Mouse (Mus musculus) hindbrain, embryonic 12.5 days (tissue): Measurements from ENCODE around the gene Gng12. TPM values are rescaled to one million over a fixed set of nuclear protein-coding genes. Genes with fewer than 3 reads are reported as not detected.
"Not testable (repeated sequence)": the region's sequence is repeated elsewhere in the genome, so short reads cannot be mapped to it uniquely, and the experiment has no call there.

Source experiments
- ATAC-seq: fragments of 200-750 bp; cut with Nextera tagmentation; 2 replicates; pipeline ENCODE4 v1.8.0; 2017; ENCODE audit warnings: moderate TSS enrichment; ENCODE audit not compliant: low FRiP score
- H3K27ac ChIP-seq: fragments of 300-500 bp; sonication (generic); 2 replicates; pipeline ENCODE4 v1.5.1; 2016; ENCODE audit warnings: mild to moderate bottlenecking
- H3K27me3 ChIP-seq: fragments of 300-500 bp; sonication (generic); 2 replicates; pipeline ENCODE4 v1.6.1; 2016; ENCODE audit warnings: mild to moderate bottlenecking
- H3K36me3 ChIP-seq: fragments of 300-500 bp; sonication (generic); 2 replicates; pipeline ENCODE4 v1.6.1; 2016; ENCODE audit warnings: mild to moderate bottlenecking
- H3K4me1 ChIP-seq: fragments of 300-500 bp; sonication (generic); 2 replicates; pipeline ENCODE4 v1.6.1; 2016
- H3K4me2 ChIP-seq: fragments of 300-500 bp; sonication (generic); replicated peaks from 2 replicates; pipeline ENCODE4 v1.6.1; 2016; ENCODE audit warnings: mild to moderate bottlenecking
- H3K4me3 ChIP-seq: fragments of 300-500 bp; sonication (generic); 2 replicates; pipeline ENCODE4 v1.5.1; 2016; ENCODE audit warnings: mild to moderate bottlenecking
- H3K9ac ChIP-seq: fragments of 300-500 bp; sonication (generic); 2 replicates; pipeline ENCODE4 v1.6.1; 2016; ENCODE audit warnings: mild to moderate bottlenecking, moderate library complexity
- H3K9me3 ChIP-seq: fragments of 300-500 bp; sonication (generic); replicated peaks from 2 replicates; pipeline ENCODE4 v1.6.1; 2016; ENCODE audit warnings: mild to moderate bottlenecking
- WGBS: fragments of 180-500 bp; shearing (Covaris S2); methylation state at CpG from one replicate; pipeline ENCODE4 v1.1.7; 2016; 5-methylcytosine and 5-hydroxymethylcytosine counted together
- polyA plus RNA-seq: library from polyadenylated mRNA; unstranded; fragments of >200 nt; fragmentation: Nextera tagmentation; extraction: Ambion mirVana; gene quantifications from 2 replicates; pipeline ENCODE4 v1.2.1, GENCODE M21; 2016

Gene Gng12
- polyA plus RNA-seq, 1 experiment from 2014 or later = 44.1 TPM

DNA sequence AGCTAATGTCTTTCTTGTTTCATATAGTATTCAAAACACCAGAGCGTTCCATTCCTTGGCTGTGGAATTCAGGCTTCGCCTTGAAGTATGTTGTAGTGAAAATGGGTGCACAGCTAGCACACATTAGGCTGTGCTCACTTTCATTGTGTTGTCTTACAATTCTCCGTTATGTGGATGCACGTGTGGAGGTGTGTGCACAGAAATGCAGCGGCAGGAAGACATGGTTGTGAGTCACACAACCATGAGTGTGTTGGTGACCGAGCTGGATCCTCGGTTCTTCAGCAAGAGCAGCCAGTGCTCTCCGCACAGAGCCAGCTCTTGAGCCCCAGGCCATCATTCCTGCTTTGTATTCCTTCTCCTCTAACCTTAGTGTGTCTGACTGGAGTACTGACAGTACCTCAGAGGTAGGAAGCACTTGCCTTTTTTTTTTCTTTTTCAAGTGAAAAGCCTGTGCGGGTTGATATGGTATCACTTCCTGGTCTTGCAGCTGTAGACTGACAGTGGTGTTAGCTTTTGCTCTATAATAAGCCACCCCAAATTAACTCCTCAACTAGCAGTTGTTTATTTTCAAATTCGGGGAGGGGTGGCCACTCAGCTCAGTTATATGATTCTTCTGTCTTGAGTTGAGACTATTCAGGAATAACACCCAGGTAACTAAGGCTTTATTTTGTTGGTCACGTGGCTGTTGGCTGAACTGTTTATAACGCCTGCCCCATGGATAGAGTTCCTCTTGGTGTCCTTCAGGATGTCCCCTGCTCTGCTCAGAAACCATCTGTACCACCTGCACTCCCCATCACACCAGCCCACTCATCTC, 48.2 kb downstream of the Gng12 start:
- Histone ChIP-seq H3K27me3 (no peaks in the 10 kb centered on the region), H3K4me2 (no peak overlapping the region), H3K36me3 (no peaks in the 10 kb centered on the region), H3K9me3 (no peaks in the 10 kb centered on the region), H3K4me1 (peaks cover 10% of the 10 kb centered on the region), H3K4me3 (no peak overlapping the region), H3K9ac (no peak overlapping the region), H3K27ac (no peak overlapping the region)
- ATAC-seq = no peak
- 85% methylated on average over 12 of the region's 12 CpGs for WGBS

DNA sequence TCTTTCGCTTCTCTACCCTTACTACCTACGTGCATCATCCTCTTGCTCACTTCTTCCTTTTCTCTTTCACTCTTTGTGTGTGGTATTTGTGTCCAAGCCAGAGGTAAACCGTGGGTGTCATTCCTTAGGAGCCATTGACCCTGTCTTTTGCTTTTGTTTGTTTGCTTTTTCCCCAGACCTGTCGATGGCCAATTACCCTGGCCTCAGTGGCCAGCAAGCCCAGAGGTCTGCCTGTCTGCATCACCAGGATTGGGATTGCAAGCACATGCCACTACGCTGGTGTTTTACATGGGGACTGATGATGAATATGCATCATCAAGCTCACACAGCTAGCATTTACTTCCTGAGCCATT, 48.8 kb downstream of the Gng12 start:
- Histone ChIP-seq H3K4me2 (no peak overlapping the region), H3K9ac (no peak overlapping the region), H3K36me3 (no peaks in the 10 kb centered on the region), H3K4me1 (peaks cover 10% of the 10 kb centered on the region), H3K27ac (no peak overlapping the region), H3K27me3 (no peaks in the 10 kb centered on the region), H3K4me3 (no peak overlapping the region), H3K9me3 (no peaks in the 10 kb centered on the region)
- WGBS = 63% methylated on average over 5 of the region's 5 CpGs
- ATAC-seq = no peak

DNA sequence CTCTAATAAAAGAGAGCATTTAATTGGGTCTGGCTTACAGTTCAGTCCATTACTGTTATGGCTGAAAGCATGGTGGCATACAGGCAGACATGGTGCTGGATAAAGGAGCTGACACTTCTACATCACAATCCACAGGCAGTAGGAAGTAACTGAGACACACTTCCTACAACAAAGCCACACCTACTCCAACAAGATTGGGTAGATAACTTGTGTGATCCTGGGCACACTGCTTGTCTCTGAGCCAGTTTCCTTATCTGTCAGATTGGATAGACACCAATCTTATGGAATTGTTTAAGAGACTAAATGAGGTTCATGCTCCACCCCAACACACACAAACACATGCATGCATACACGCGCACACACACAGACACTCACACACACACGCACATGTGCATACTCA, 51.9 kb downstream of the Gng12 start:
- H3K4me1 ChIP-seq = peaks cover 7% of the 10 kb centered on the region
- H3K4me3 ChIP-seq = no peak overlapping the region
- H3K9me3 ChIP-seq = no peaks in the 10 kb centered on the region
- H3K36me3 ChIP-seq = no peaks in the 10 kb centered on the region
- H3K27ac ChIP-seq = no peak overlapping the region
- no peak overlapping the region for H3K4me2 ChIP-seq
- WGBS = 85% methylated on average over 3 of the region's 3 CpGs
- H3K27me3 ChIP-seq = no peaks in the 10 kb centered on the region
- no peak overlapping the region for H3K9ac ChIP-seq
- no peak for ATAC-seq

DNA sequence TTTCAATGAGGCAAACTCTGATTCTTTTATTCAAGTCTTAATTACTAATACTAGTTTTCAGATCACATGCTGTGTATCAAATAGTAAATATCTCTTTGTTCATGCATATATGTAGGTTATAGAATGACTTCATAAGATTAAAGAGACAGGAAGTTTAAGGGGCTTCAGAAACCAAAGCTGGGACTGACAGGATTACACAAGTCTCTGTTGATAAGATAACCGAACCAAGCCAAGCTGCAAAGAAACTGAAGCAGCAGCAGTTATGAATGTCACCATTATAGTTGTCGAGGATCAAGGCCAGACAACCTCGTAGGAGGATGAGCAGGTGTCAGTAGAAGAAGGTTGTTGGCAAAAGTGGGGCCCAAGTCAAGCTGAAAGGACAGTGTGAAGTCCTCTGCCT, 52.7 kb downstream of the Gng12 start:
- H3K9ac ChIP-seq = no peak overlapping the region
- no peaks in the 10 kb centered on the region for H3K9me3 ChIP-seq
- no peak overlapping the region for H3K27ac ChIP-seq
- H3K4me2 ChIP-seq = no peak overlapping the region
- peaks cover 3% of the 10 kb centered on the region; the same call in 1 of the 2 replicates for H3K4me1 ChIP-seq
- no peak overlapping the region for H3K4me3 ChIP-seq
- no peaks in the 10 kb centered on the region for H3K27me3 ChIP-seq
- no peaks in the 10 kb centered on the region for H3K36me3 ChIP-seq
- WGBS = 92% methylated on average over 3 of the region's 3 CpGs
- no peak for ATAC-seq

DNA sequence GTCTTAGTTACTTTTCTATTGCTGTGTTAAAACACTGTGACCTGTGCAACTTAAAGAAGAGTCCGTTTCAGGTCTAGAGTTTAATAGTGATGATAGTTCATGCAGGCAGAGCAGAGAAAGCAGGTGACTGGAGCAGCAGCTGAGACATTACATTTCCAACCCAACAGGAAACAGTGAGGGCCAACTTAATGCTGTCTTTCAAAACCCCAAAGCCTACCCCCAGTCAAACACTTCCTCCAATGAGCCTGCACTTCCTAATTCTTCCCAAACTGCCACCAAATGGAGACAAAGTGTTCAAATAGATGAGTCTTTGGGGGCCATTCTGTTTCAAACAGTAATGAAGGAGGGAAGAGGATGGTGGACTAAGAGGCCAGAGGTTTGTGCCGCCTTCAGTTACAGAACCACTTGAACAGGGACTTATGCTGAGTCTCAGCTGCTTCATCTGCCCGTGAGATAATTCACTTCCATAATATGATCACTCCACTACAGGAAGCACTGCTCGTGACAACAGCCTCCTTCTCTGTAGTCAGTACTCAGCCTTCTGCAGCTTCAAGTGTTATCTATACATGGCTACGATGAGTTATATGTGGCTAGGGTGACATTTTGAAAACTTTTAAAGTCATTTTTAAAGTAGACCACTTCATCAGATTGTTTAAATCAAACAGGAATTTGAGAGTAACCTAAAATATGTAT, 55.7 kb downstream of the Gng12 start:
- no peaks in the 10 kb centered on the region for H3K27me3 ChIP-seq
- no peak overlapping the region for H3K27ac ChIP-seq
- H3K36me3 ChIP-seq = no peaks in the 10 kb centered on the region
- no peak overlapping the region for H3K4me2 ChIP-seq
- no peak overlapping the region for H3K4me3 ChIP-seq
- no peaks in the 10 kb centered on the region for H3K4me1 ChIP-seq
- WGBS = 84% methylated on average over 5 of the region's 5 CpGs
- no peak for ATAC-seq
- H3K9ac ChIP-seq = no peak overlapping the region
- H3K9me3 ChIP-seq = no peaks in the 10 kb centered on the region

DNA sequence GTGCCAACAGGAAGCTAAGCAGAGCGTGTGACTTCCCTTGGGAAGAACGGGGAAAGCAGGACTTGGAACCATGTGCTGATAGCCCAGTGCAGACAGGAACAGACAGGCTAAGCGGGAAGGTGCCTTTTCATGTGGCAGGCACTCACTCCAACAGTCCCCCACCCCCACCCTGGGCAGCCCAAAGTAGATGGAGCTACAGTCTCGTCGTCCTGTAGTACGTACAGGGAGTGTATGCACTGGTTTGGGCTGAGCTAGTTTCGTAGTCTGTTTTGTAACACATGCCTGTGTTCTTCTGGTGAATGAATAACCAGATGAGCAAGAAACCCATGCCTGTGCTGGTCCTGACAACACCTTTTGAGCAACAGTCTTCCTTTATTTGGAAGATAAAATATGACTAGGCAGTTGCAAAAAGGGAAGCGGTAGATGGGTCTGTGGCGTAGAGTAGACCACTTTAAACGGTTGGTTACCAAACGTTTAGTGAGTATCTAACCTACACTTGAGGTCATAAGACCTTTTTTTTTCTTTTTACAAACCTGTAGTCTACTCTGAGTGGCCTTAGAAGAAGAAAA, 57.8 kb downstream of the Gng12 start:
- no peak overlapping the region for H3K9ac ChIP-seq
- H3K27ac ChIP-seq = no peak overlapping the region
- no peak overlapping the region for H3K4me3 ChIP-seq
- no peaks in the 10 kb centered on the region for H3K36me3 ChIP-seq
- ATAC-seq = no peak
- WGBS = 82% methylated on average over 11 of the region's 11 CpGs
- no peak overlapping the region for H3K4me2 ChIP-seq
- no peaks in the 10 kb centered on the region for H3K27me3 ChIP-seq
- H3K4me1 ChIP-seq = no peaks in the 10 kb centered on the region
- H3K9me3 ChIP-seq = no peaks in the 10 kb centered on the region

DNA sequence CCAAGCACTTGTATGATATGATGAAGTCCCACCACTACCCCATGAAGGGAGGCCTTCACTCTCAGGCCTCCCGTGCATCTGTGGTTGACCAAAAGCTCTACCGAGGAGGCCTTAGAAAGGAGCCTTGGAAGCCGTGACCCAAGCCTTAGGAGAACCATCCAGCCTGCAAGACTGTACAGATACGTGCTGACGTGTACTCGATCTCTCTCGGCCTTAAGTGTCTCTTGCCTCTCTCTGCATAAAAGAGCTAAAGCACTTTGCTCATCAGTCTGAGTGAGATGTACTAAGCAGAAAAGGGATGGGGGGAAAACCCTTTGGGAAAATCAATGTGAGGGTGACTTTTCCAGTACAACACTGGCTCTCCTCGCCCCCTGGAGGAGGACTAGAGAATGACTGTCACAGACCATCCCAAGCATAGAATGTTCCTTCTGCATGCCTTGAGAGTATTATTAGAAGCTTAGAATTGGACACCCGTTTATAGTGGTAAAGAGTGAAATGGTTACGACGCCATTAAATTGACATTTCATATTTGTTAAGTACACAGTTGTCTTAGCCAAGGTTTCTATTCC, 59.0 kb downstream of the Gng12 start:
- H3K27me3 ChIP-seq = no peaks in the 10 kb centered on the region
- H3K4me2 ChIP-seq = no peak overlapping the region
- no peaks in the 10 kb centered on the region for H3K36me3 ChIP-seq
- H3K4me1 ChIP-seq = no peaks in the 10 kb centered on the region
- H3K9me3 ChIP-seq = no peaks in the 10 kb centered on the region
- H3K4me3 ChIP-seq = no peak overlapping the region
- H3K27ac ChIP-seq = no peak overlapping the region
- WGBS = 85% methylated on average over 11 of the region's 11 CpGs
- no peak for ATAC-seq
- H3K9ac ChIP-seq = no peak overlapping the region

DNA sequence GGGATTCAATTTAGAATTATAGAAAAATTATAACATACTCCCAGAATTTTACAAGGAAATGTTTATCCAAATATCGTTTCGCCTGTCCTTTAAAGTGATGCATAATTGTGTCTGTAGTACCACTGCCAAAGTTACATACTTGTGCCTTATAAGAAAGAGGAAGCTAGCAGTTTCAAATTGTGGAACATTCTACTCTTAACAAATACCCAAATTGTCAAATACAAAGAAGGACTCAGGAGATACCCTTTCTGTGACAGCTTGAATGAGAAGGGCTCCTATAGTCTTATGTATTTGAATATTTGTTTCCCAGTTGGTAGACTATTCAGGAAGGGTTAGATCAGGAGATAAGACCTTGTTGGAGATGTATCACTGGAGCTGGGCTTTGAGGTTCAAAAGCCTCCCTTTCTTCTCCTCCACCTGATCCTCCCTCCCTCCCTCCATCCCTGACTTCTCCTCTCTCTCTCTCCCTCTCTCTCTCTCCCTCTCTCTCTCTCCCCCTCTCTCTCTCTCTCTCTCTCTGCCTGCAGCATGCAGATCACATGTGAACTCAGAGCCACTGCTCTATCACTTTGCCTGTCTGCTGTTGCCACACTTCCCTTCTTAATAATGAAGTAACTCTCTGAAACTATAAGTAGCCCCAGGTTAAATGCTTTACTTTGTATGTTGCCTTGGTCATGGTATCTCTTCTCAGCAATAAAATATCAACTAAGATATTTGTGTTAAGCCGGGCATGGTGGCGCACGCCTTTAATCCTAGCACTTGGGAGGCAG, 62.5 kb downstream of the Gng12 start:
- no peaks in the 10 kb centered on the region for H3K36me3 ChIP-seq
- no peak overlapping the region for H3K27ac ChIP-seq
- H3K9ac ChIP-seq = no peak overlapping the region
- no peaks in the 10 kb centered on the region for H3K4me1 ChIP-seq
- no peaks in the 10 kb centered on the region for H3K9me3 ChIP-seq
- ATAC-seq = no peak
- H3K4me3 ChIP-seq = no peak overlapping the region
- H3K4me2 ChIP-seq = no peak overlapping the region
- WGBS = 97% methylated on average over 5 of the region's 5 CpGs
- H3K27me3 ChIP-seq = no peaks in the 10 kb centered on the region

DNA sequence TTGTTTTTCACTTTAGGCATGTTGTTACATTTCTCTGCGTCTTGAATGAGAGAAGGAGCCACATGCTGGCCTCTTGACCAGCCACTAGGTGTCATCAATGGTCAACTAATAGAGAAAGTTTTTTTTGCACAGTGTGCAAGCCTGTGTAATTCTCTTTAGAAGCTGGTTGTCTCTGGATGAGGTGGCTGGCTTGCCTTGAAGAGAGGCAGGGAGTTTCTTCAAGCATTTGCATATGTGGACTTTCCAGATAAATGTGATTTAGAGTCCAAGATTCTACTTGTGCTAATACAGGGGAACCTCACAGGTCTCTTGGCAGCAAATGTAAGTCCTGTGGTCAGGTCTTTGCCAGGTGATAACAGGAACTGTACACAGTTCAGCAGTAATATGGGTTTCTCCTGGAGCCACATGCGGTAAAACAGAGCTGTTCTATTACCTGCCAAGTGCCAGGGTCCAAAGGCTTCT, 66.4 kb downstream of the Gng12 start:
- no peak overlapping the region for H3K27ac ChIP-seq
- WGBS = 37% methylated on average over 2 of the region's 2 CpGs
- ATAC-seq = peak; percentile 83

DNA sequence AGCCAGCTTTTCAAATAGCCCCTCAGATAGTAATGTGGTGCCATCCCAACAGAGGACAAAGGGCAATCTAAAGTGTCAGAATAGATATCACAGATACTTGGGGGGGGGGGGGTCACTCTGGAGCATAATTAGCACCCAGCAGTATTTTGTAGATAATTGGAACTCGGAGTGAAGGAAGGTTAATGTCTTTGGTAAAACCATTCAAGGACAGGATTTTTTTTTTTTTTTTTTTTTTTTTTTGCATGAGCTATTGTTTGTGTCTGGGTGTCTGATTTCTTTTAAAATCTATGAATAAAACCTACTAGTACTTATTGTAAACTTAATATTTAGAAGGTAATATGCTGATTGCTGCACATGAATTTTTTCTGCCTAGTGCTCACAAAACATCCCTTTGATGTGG, 66.9 kb downstream of the Gng12 start:
- 77% methylated on average over 1 of the region's 1 CpGs for WGBS
- no peaks in the 10 kb centered on the region for H3K27me3 ChIP-seq
- ATAC-seq = peak; percentile 2; the same call in 1 of the 2 replicates

More for the DNA sequence above, 66.4 kb downstream of the Gng12 start:
- Histone ChIP-seq H3K4me1 (peaks cover 7% of the 10 kb centered on the region), H3K36me3 (no peaks in the 10 kb centered on the region), H3K9ac (no peak overlapping the region), H3K9me3 (no peaks in the 10 kb centered on the region), H3K4me2 (no peak overlapping the region), H3K4me3 (no peak overlapping the region), H3K27me3 (no peaks in the 10 kb centered on the region)

DNA sequence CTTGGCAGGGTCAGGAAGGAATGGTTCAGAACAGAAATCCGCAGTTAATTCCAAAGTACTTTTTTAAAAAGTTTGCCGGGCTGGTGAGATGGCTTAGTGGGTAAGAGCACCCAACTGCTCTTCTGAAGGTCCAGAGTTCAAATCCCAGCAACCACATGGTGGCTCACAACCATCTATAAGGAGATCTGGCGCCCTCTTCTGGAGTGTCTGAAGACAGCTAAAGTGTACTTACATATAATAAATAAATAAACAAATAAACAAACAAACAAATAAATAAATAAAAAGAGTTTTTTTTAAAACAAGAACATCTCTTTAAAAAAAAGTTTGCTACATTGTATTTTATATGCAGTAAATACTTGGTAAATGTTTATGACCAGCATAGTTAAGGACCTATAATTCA, 67.5 kb downstream of the Gng12 start:
- H3K27ac ChIP-seq, ATAC-seq, H3K27me3 ChIP-seq, H3K4me3 ChIP-seq, H3K4me1 ChIP-seq, H3K9ac ChIP-seq, H3K36me3 ChIP-seq, H3K4me2 ChIP-seq, H3K9me3 ChIP-seq: not testable (repeated sequence)
- 82% methylated on average over 3 of the region's 3 CpGs for WGBS

More for the DNA sequence above, 66.9 kb downstream of the Gng12 start:
- no peak overlapping the region for H3K4me2 ChIP-seq
- H3K27ac ChIP-seq = no peak overlapping the region
- no peak overlapping the region for H3K4me3 ChIP-seq
- H3K9ac ChIP-seq = no peak overlapping the region
- H3K36me3 ChIP-seq = no peaks in the 10 kb centered on the region
- H3K9me3 ChIP-seq = no peaks in the 10 kb centered on the region
- peaks cover 7% of the 10 kb centered on the region for H3K4me1 ChIP-seq

DNA sequence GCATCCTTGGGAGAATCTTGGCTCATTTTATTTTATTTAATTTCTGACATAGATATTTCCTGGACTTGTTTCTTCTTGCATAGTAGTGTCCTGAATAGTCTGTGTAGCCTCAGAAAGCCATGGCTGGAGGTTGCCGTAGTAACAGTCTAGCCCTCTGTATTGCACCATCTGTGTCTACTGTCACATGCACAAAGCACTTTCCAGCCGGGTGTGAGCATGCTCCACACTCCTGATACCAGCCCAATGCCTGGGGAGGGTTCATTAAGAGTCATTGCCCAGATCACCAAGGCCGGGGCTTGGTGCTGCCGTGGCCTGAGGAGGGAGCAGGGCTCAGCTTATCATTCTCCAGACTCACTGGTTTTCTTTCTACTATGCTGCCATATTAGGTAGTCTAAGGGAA, 68.0 kb downstream of the Gng12 start:
- ATAC-seq = peak; percentile 89
- 25% methylated on average over 4 of the region's 4 CpGs for WGBS

More for the DNA sequence above, 68.0 kb downstream of the Gng12 start:
- Histone ChIP-seq H3K36me3 (no peaks in the 10 kb centered on the region), H3K9me3 (no peaks in the 10 kb centered on the region), H3K27ac (no peak overlapping the region), H3K4me3 (no peak overlapping the region), H3K9ac (no peak overlapping the region), H3K27me3 (no peaks in the 10 kb centered on the region), H3K4me1 (peaks cover 7% of the 10 kb centered on the region), H3K4me2 (no peak overlapping the region)
